Mouse (Mus musculus) regulatory T cell (primary cell): ENCODE measurements around the gene Olfr1219.

Source experiments
- in situ Hi-C: fragments of 300-600 bp; cut with MboI, MseI; formaldehyde crosslinking; loops from one replicate; pipeline ENCODE4 v1.15.1; 2025; ENCODE audit warnings: high pct_unique_total_duplicates

The Olfr1219 gene

DNA sequence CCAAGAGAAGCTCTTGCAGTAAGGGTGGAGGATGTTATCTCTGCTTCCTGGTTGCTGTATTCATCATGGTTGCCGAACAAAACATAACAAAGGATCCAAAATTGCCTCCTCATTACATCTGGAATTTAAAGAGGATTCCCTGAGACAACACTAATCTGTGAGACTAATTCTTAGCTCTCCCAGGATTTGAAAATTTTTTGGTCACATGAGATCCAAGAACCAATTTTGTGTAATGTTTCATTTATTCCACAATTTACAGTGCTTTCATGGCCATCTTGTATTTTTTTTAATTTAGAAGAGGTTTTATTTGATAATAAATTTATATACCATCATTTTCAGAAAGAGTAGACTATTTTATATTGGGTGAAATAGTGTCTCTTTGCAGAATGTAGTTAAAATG lies at the start of gene Olfr1219:
Gene Olfr1219, minus strand, starts transcription at position 101 of the 400 bp plus-strand sequence.
- in situ Hi-C loops = no loop called here

GRCm38 (mm10) chr2:89132954-89133353 lies 49.6 kb upstream of the Olfr1219 start, which contains the start of gene Olfr1222:
Gene Olfr1222 (minus strand): TSS chr2:89133054.
- in situ Hi-C loops = no loop called here

GRCm38 (mm10) chr2:89117183-89117582 lies 33.9 kb upstream of the Olfr1219 start, which contains the start of gene Olfr1221:
Gene Olfr1221 (minus strand): TSS chr2:89117283.
- in situ Hi-C loops = no loop called here

- in situ Hi-C loops = no loop called here
Observed at GRCm38 (mm10) chr2:89106735-89107134, 23.4 kb upstream of the Olfr1219 start, which contains the start of gene Olfr1220. Gene Olfr1220 (minus strand): TSS chr2:89106835.

DNA sequence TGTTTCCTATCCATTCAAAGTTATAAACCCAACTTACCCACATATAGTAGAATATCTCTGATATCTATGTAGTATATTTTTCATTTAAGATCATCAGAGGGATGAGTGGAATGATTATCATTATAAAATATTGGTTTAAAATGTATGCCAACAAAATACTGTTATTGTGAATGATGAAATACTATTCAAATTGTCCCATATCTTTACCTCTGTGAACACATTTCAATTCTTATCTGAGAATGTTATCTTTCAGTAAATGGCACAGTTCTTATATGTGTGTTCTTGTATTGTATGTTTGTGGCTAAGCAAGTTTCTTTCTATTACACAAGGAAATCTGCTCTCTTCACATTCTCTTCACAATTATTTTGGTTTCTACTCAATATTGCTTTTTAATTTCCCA lies 22.3 kb upstream of the Olfr1219 start:
- in situ Hi-C loops = no loop called here

- in situ Hi-C loops = no loop called here
Observed at GRCm38 (mm10) chr2:89093848-89094247, 10.5 kb upstream of the Olfr1219 start.

- in situ Hi-C loops = no loop called here
Observed at GRCm38 (mm10) chr2:89081487-89081886, 1.8 kb downstream of the Olfr1219 start.

DNA sequence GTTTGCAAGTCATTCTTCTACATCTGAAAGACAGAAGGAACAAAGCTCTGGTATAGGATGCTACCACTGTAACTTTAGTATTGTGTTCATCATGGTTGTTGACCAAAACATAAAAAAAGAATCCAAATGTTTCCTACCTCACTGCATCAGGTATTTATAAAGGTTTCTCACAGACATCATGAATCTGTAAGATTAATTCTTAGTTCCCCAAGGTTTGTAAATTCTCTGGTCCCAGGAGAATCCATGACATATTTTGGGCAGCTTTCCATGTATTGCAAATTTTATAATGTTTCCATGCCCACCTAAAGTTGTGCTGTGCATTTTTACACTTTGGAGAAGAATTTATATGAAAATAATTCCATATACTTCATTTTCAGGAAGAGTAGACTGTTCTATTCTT lies 22.2 kb downstream of the Olfr1219 start, which contains the start of gene Olfr1218:
Gene Olfr1218, minus strand, starts transcription at position 101 of the 400 bp plus-strand sequence.
- in situ Hi-C loops = no loop called here

GRCm38 (mm10) chr2:89031965-89032364 lies 51.3 kb downstream of the Olfr1219 start, which contains the start of gene Olfr1217:
Gene Olfr1217 (minus strand): TSS chr2:89032065.
- in situ Hi-C loops = no loop called here
